Mouse (Mus musculus) MEL (cell line): ENCODE measurements at regions not wholly inside any gene's neighbourhood (a gene's known extent, or its start where the extent isn't known, plus 50 kb on each side); places are given as distances from the start of the nearest gene placed in this dataset.

Experiments
- DNase-seq: peaks from one replicate; pipeline ENCODE4 v3.0.0; 2011; ENCODE audit warnings: low read depth, low spot score
- H3K27ac ChIP-seq: 2 replicates; pipeline ENCODE4 v1.5.1; 2012; ENCODE audit warnings: low read depth, mild to moderate bottlenecking, control low read depth, low read length, moderate library complexity; ENCODE audit not compliant: control insufficient read depth
- H3K27me3 ChIP-seq, 2 experiments: fragments of 150-350 bp in 1 of 2; sonication (generic) in 1 of 2; 2 replicates each; pipeline ENCODE4 v1.6.1; 2012; ENCODE audit warnings: low read length in 2 of 2, mild to moderate bottlenecking in 2 of 2, improper control_type of control experiment in 1 of 2, moderate library complexity in 1 of 2; ENCODE audit not compliant: insufficient read depth in 2 of 2, control insufficient read depth in 1 of 2
- H3K36me3 ChIP-seq, 2 experiments: 2 replicates each; pipeline ENCODE4 v1.6.1; 2012 to 2014; ENCODE audit warnings: low read length in 2 of 2, improper control_type of control experiment in 1 of 2, inconsistent platforms in 1 of 2, mild to moderate bottlenecking in 1 of 2; ENCODE audit not compliant: insufficient read depth in 2 of 2, control insufficient read depth in 1 of 2
- H3K4me1 ChIP-seq, 2 experiments: fragments of 150-350 bp in 1 of 2; sonication (generic) in 1 of 2; 2 replicates each; pipeline ENCODE4 v1.6.1; 2012; ENCODE audit warnings: low read length in 2 of 2, improper control_type of control experiment in 1 of 2, mild to moderate bottlenecking in 1 of 2; ENCODE audit not compliant: insufficient read depth in 2 of 2, control insufficient read depth in 1 of 2
- H3K4me3 ChIP-seq, 2 experiments: fragments of 150-350 bp in 1 of 2; sonication (generic) in 1 of 2; 2 replicates each; pipeline ENCODE4 v1.5.1; 2012; ENCODE audit warnings: low read depth in 2 of 2, low read length in 2 of 2, mild to moderate bottlenecking in 2 of 2, moderate library complexity in 2 of 2, control low read depth in 1 of 2, improper control_type of control experiment in 1 of 2; ENCODE audit not compliant: control insufficient read depth in 1 of 2, insufficient read depth in 1 of 2
- H3K79me2 ChIP-seq: 2 replicates; pipeline ENCODE4 v1.6.1; 2012; ENCODE audit warnings: mild to moderate bottlenecking, low read length, moderate library complexity; ENCODE audit not compliant: control insufficient read depth, poor library complexity, insufficient read depth
- H3K9ac ChIP-seq: 2 replicates; pipeline ENCODE4 v1.6.1; 2012; ENCODE audit warnings: low read depth, mild to moderate bottlenecking, control low read depth, low read length, moderate library complexity; ENCODE audit not compliant: control insufficient read depth, poor library complexity, severe bottlenecking
- H3K9me3 ChIP-seq: fragments of 150-350 bp; sonication (generic); replicated peaks from 2 replicates; pipeline ENCODE4 v1.6.1; 2012; ENCODE audit warnings: mild to moderate bottlenecking, low read length, improper control_type of control experiment, moderate library complexity; ENCODE audit not compliant: insufficient read depth
- CHD2 ChIP-seq: IDR thresholded peaks from 2 replicates; pipeline ENCODE4 v1.6.1; 2011; ENCODE audit warnings: low read length, improper control_type of control experiment
- CTCF ChIP-seq, 3 experiments: IDR thresholded peaks in 2 of 3; conservative IDR thresholded peaks in 1 of 3; 2 replicates each; pipeline ENCODE4 v1.5.1; 2011 to 2012; ENCODE audit warnings: low read length in 3 of 3, low read depth in 2 of 3, mild to moderate bottlenecking in 2 of 3, improper control_type of control experiment in 1 of 3, inconsistent platforms in 1 of 3, mixed read lengths in 1 of 3, moderate library complexity in 1 of 3; ENCODE audit not compliant: control insufficient read depth in 1 of 3, insufficient read depth in 1 of 3, poor library complexity in 1 of 3, severe bottlenecking in 1 of 3
- E2F4 ChIP-seq: IDR thresholded peaks from 2 replicates; pipeline ENCODE4 v1.6.1; 2011; ENCODE audit warnings: low read depth, low read length, improper control_type of control experiment, borderline replicate concordance
- ELF1 ChIP-seq: IDR thresholded peaks from 2 replicates; pipeline ENCODE4 v1.6.1; 2014; ENCODE audit warnings: low read depth, mild to moderate bottlenecking, inconsistent platforms, low read length, improper control_type of control experiment, moderate library complexity
- EP300 ChIP-seq, 2 experiments: IDR thresholded peaks; 2 replicates each; pipeline ENCODE4 v1.6.1; 2011; ENCODE audit warnings: improper control_type of control experiment in 2 of 2, low read length in 2 of 2, low read depth in 1 of 2, mild to moderate bottlenecking in 1 of 2
- ETS1 ChIP-seq: IDR thresholded peaks from 2 replicates; pipeline ENCODE4 v1.6.1; 2012; ENCODE audit warnings: low read depth, mild to moderate bottlenecking, inconsistent platforms, low read length, improper control_type of control experiment, moderate library complexity
- GABPA ChIP-seq: IDR thresholded peaks from 2 replicates; pipeline ENCODE4 v1.6.1; 2012; ENCODE audit warnings: low read depth, mild to moderate bottlenecking, inconsistent platforms, low read length, improper control_type of control experiment, moderate library complexity
- GATA1 ChIP-seq: IDR thresholded peaks from 2 replicates; pipeline ENCODE4 v1.6.1; 2011; ENCODE audit warnings: low read depth, low read length, improper control_type of control experiment
- HCFC1 ChIP-seq: IDR thresholded peaks from 2 replicates; pipeline ENCODE4 v1.6.1; 2012; ENCODE audit warnings: low read depth, mild to moderate bottlenecking, inconsistent platforms, low read length, improper control_type of control experiment, moderate library complexity
- MEF2A ChIP-seq: IDR thresholded peaks from 2 replicates; pipeline ENCODE4 v1.6.1; 2014; ENCODE audit warnings: low read depth, mild to moderate bottlenecking, inconsistent platforms, low read length, improper control_type of control experiment; ENCODE audit not compliant: poor library complexity, insufficient replicate concordance, severe bottlenecking; ENCODE audit errors: extremely low read depth
- MYB ChIP-seq: IDR thresholded peaks from 2 replicates; pipeline ENCODE4 v1.6.1; 2011; ENCODE audit warnings: mild to moderate bottlenecking, low read depth, low read length, improper control_type of control experiment
- MYC ChIP-seq: IDR thresholded peaks from 2 replicates; pipeline ENCODE4 v1.6.1; 2011; ENCODE audit warnings: low read depth, mild to moderate bottlenecking, low read length, improper control_type of control experiment, moderate library complexity
- NELFE ChIP-seq: IDR thresholded peaks from 2 replicates; pipeline ENCODE4 v1.6.1; 2011; ENCODE audit warnings: low read depth, low read length, improper control_type of control experiment
- NRF1 ChIP-seq: IDR thresholded peaks from 2 replicates; pipeline ENCODE4 v1.6.1; 2014; ENCODE audit warnings: low read depth, mild to moderate bottlenecking, inconsistent platforms, low read length, improper control_type of control experiment, moderate library complexity; ENCODE audit not compliant: poor library complexity, insufficient read depth, severe bottlenecking
- POLR2AphosphoS2 ChIP-seq: IDR thresholded peaks from 2 replicates; pipeline ENCODE4 v1.6.1; 2011; ENCODE audit warnings: low read length, improper control_type of control experiment
- POLR2AphosphoS5 ChIP-seq: IDR thresholded peaks from 2 replicates; pipeline ENCODE4 v1.6.1; 2012; ENCODE audit warnings: low read depth, borderline replicate concordance, mild to moderate bottlenecking, inconsistent platforms, low read length, moderate library complexity, mixed read lengths
- SIN3A ChIP-seq: IDR thresholded peaks from 2 replicates; pipeline ENCODE4 v1.6.1; 2012; ENCODE audit warnings: low read length, improper control_type of control experiment, inconsistent platforms
- SMC3 ChIP-seq: IDR thresholded peaks from 2 replicates; pipeline ENCODE4 v1.6.1; 2011; ENCODE audit warnings: low read depth, low read length, improper control_type of control experiment
- TBP ChIP-seq: IDR thresholded peaks from 2 replicates; pipeline ENCODE4 v1.8.0; 2011; ENCODE audit warnings: low read depth, low read length, improper control_type of control experiment
- USF2 ChIP-seq, 2 experiments: IDR thresholded peaks; 2 replicates each; pipeline ENCODE4 v1.6.1; 2011 to 2012; ENCODE audit warnings: improper control_type of control experiment in 2 of 2, low read length in 2 of 2, borderline replicate concordance in 1 of 2, inconsistent platforms in 1 of 2, low read depth in 1 of 2, mild to moderate bottlenecking in 1 of 2; ENCODE audit not compliant: insufficient read depth in 1 of 2
- ZC3H11A ChIP-seq: IDR thresholded peaks from 2 replicates; pipeline ENCODE4 v1.6.1; 2012; ENCODE audit warnings: low read depth, mild to moderate bottlenecking, inconsistent platforms, low read length, improper control_type of control experiment
- ZKSCAN1 ChIP-seq: IDR thresholded peaks from 2 replicates; pipeline ENCODE4 v1.6.1; 2012; ENCODE audit warnings: low read depth, mild to moderate bottlenecking, inconsistent platforms, low read length, improper control_type of control experiment, moderate library complexity

- H3K79me2 ChIP-seq: no peaks in the 10 kb centered on the region
- H3K9me3 ChIP-seq: no peaks in the 10 kb centered on the region
- H3K4me3 ChIP-seq: no peak overlapping the region
- TF ChIP-seq TBP: no peak
- no peak for TF ChIP-seq USF2 (IDR thresholded peaks at IDR 0.05; ENCODE audit: borderline replicate concordance in 1 of 2, insufficient read depth in 1 of 2, low read depth in 1 of 2, low read length in 2 of 2)
- TF ChIP-seq E2F4: no peak
- no peak for TF ChIP-seq ETS1
- no peak for TF ChIP-seq CHD2
- TF ChIP-seq ELF1: no peak
- no peak for TF ChIP-seq POLR2AphosphoS5
- no peak for TF ChIP-seq POLR2AphosphoS2
- TF ChIP-seq HCFC1: no peak
- no peak for TF ChIP-seq ZC3H11A
- no peak for TF ChIP-seq GATA1
- no peak for TF ChIP-seq GABPA
- no peak for TF ChIP-seq MEF2A
- TF ChIP-seq EP300 (IDR thresholded peaks at IDR 0.05; ENCODE audit: low read depth in 1 of 2, low read length in 2 of 2): no peak
- no peak for TF ChIP-seq ZKSCAN1
- no peak for TF ChIP-seq SMC3
- no peak for TF ChIP-seq MYC
- no peak for TF ChIP-seq NELFE
- TF ChIP-seq MYB: no peak
- no peak for TF ChIP-seq CTCF (IDR thresholded peaks at IDR 0.05 in 2 of 3, conservative IDR thresholded peaks at IDR 0.05 in 1 of 3; ENCODE audit: control insufficient read depth in 1 of 3, insufficient read depth in 1 of 3, low read depth in 2 of 3, low read length in 3 of 3, poor library complexity in 1 of 3, severe bottlenecking in 1 of 3)
- TF ChIP-seq, all 39 proteins: peak for 0
- Histone ChIP-seq H3K36me3 (no peaks in the 10 kb centered on the region), H3K27ac (no peak overlapping the region), H3K9ac (no peak overlapping the region), H3K27me3 (no peaks in the 10 kb centered on the region), H3K4me1 (no peaks in the 10 kb centered on the region)
- DNase-seq: no peak
Observed at GRCm38 (mm10) chr12:71640058-71640501, 190.8 kb upstream of the Daam1 start.

GRCm38 (mm10) chr12:71641486-71641885 lies 189.4 kb upstream of the Daam1 start:
- H3K27ac ChIP-seq: no peak overlapping the region
- no peaks in the 10 kb centered on the region for H3K4me1 ChIP-seq
- H3K79me2 ChIP-seq: no peaks in the 10 kb centered on the region
- no peaks in the 10 kb centered on the region for H3K27me3 ChIP-seq
- H3K36me3 ChIP-seq: no peaks in the 10 kb centered on the region
- no peaks in the 10 kb centered on the region for H3K9me3 ChIP-seq
- DNase-seq: no peak
- no peak overlapping the region for H3K9ac ChIP-seq
- no peak for TF ChIP-seq SIN3A
- TF ChIP-seq NRF1: no peak
- no peak for TF ChIP-seq POLR2AphosphoS2
- TF ChIP-seq GATA1: no peak
- no peak overlapping the region for H3K4me3 ChIP-seq
